Mouse (Mus musculus): ENCODE data around the gene Kcnn4.
A peak's percentile ranks its signal among the peaks of the same experiment; 100 is the strongest.

Gene Kcnn4

GRCm38 (mm10) chr7:24366716-24367632 is 3.1 kb upstream of the Kcnn4 start:
- DNase-seq (ENCODE audit: low spot score) = no peak

- no peak for DNase-seq (ENCODE audit: low spot score)
Measured at GRCm38 (mm10) chr7:24368226-24368625, 1.8 kb upstream of the Kcnn4 start.

GRCm38 (mm10) chr7:24368946-24369345 is 1.1 kb upstream of the Kcnn4 start:
- no peak for DNase-seq (ENCODE audit: low spot score)

GRCm38 (mm10) chr7:24371012-24371808 is 1.1 kb downstream of the Kcnn4 start:
- no peak for DNase-seq (ENCODE audit: low spot score)

GRCm38 (mm10) chr7:24371809-24372145 is 1.7 kb downstream of the Kcnn4 start:
- no peak for DNase-seq (ENCODE audit: low spot score)

GRCm38 (mm10) chr7:24372300-24372699 is 2.2 kb downstream of the Kcnn4 start:
- no peak for DNase-seq (ENCODE audit: low spot score)

GRCm38 (mm10) chr7:24372786-24373185 is 2.7 kb downstream of the Kcnn4 start:
- no peak for DNase-seq (ENCODE audit: low spot score)

- no peak for DNase-seq (ENCODE audit: low spot score)
Measured at GRCm38 (mm10) chr7:24373538-24374379, 3.7 kb downstream of the Kcnn4 start.

GRCm38 (mm10) chr7:24376456-24376855 is 6.4 kb downstream of the Kcnn4 start:
- no peak for DNase-seq (ENCODE audit: low spot score)

- DNase-seq (ENCODE audit: low spot score) = no peak
Measured at GRCm38 (mm10) chr7:24377091-24377865, 7.2 kb downstream of the Kcnn4 start.

GRCm38 (mm10) chr7:24378049-24378701 is 8.1 kb downstream of the Kcnn4 start:
- peak; percentile 9 for DNase-seq (ENCODE audit: low spot score)

GRCm38 (mm10) chr7:24379934-24380333 is 9.9 kb downstream of the Kcnn4 start:
- no peak for DNase-seq (ENCODE audit: low spot score)

- no peak for DNase-seq (ENCODE audit: low spot score)
Measured at GRCm38 (mm10) chr7:24380370-24380769, 10.3 kb downstream of the Kcnn4 start.

- no peak for DNase-seq (ENCODE audit: low spot score)
Measured at GRCm38 (mm10) chr7:24382730-24383372, 12.8 kb downstream of the Kcnn4 start.

- no peak for DNase-seq (ENCODE audit: low spot score)
Measured at GRCm38 (mm10) chr7:24384070-24384469, 14.0 kb downstream of the Kcnn4 start.

- peak; percentile 51 for DNase-seq (ENCODE audit: low spot score)
Measured at GRCm38 (mm10) chr7:24384827-24385226, 14.8 kb downstream of the Kcnn4 start.

- peak; percentile 75 for DNase-seq (ENCODE audit: low spot score)
Measured at GRCm38 (mm10) chr7:24387059-24387556, 17.0 kb downstream of the Kcnn4 start.

- DNase-seq (ENCODE audit: low spot score) = no peak
Measured at GRCm38 (mm10) chr7:24389516-24390187, 19.6 kb downstream of the Kcnn4 start.

- DNase-seq (ENCODE audit: low spot score) = no peak
Measured at GRCm38 (mm10) chr7:24390512-24390911, 20.4 kb downstream of the Kcnn4 start.

GRCm38 (mm10) chr7:24391077-24391476 is 21.0 kb downstream of the Kcnn4 start:
- DNase-seq (ENCODE audit: low spot score) = peak; percentile 72

Measured in MN1 (cell line).